Mouse (Mus musculus): Measurements from ENCODE around the gene Krtdap. TPM values are rescaled to one million over a fixed set of nuclear protein-coding genes. Genes with fewer than 3 reads are reported as not detected.

The Krtdap gene
- polyA plus RNA-seq, 1 experiment from 2014 or later = 4.1 TPM

GRCm38 (mm10) chr7:30811757-30812290 is 24.1 kb downstream of the Krtdap start:
- ATAC-seq = peak; percentile 58
- Histone ChIP-seq H3K4me2 (replicated peaks; ENCODE audit: low read depth) (peak overlapping the region; percentile 48), H3K27ac (ENCODE audit: low read depth, low read length) (peak overlapping the region; percentile 73), H3K9ac (ENCODE audit: low read depth, low read length) (no peak overlapping the region), H3K9me3 (ENCODE audit: control insufficient read depth) (no peaks in the 10 kb centered on the region), H3K36me3 (ENCODE audit: control insufficient read depth, insufficient read depth) (no peaks in the 10 kb centered on the region), H3K4me3 (ENCODE audit: low read depth, low read length) (no peak overlapping the region), H3K4me1 (replicated peaks; ENCODE audit: control insufficient read depth, insufficient read depth, low read length) (0 out of 2 replicates have a peak, but pooled peaks cover 3% of the 10 kb centered on the region), H3K27me3 (replicated peaks; ENCODE audit: control insufficient read depth, insufficient read depth, low read length) (no peaks in the 10 kb centered on the region)
- WGBS = 20% methylated on average over 9 of the region's 9 CpGs
- TF ChIP-seq CTCF (IDR thresholded peaks at IDR 0.05; ENCODE audit: low read depth) = no peak

- H3K9me3 ChIP-seq (ENCODE audit: control insufficient read depth) = no peaks in the 10 kb centered on the region
These were observed 24.7 kb downstream of the Krtdap start for GRCm38 (mm10) chr7:30812291-30812807.

GRCm38 (mm10) chr7:30820131-30820530 is 32.4 kb downstream of the Krtdap start:
- H3K4me1 ChIP-seq (replicated peaks; ENCODE audit: control insufficient read depth, insufficient read depth, low read length) = no peaks in the 10 kb centered on the region
- no peak overlapping the region for H3K27ac ChIP-seq (ENCODE audit: low read depth, low read length)
- no peak overlapping the region for H3K4me3 ChIP-seq (ENCODE audit: low read depth, low read length)
- H3K9me3 ChIP-seq (ENCODE audit: control insufficient read depth) = no peaks in the 10 kb centered on the region
- TF ChIP-seq CTCF (IDR thresholded peaks at IDR 0.05; ENCODE audit: low read depth) = no peak
- peak overlapping the region; percentile 24; the same call in 1 of the 2 replicates for H3K4me2 ChIP-seq (replicated peaks; ENCODE audit: low read depth)
- no peaks in the 10 kb centered on the region for H3K36me3 ChIP-seq (ENCODE audit: control insufficient read depth, insufficient read depth)
- H3K9ac ChIP-seq (ENCODE audit: low read depth, low read length) = no peak overlapping the region
- no peaks in the 10 kb centered on the region for H3K27me3 ChIP-seq (replicated peaks; ENCODE audit: control insufficient read depth, insufficient read depth, low read length)
- ATAC-seq = peak; percentile 14; the same call in 1 of the 2 replicates
- WGBS = 32% methylated on average over 6 of the region's 6 CpGs

More at GRCm38 (mm10) chr7:30812291-30812807, 24.7 kb downstream of the Krtdap start:
- Histone ChIP-seq H3K27me3 (replicated peaks; ENCODE audit: control insufficient read depth, insufficient read depth, low read length) (no peaks in the 10 kb centered on the region), H3K9ac (ENCODE audit: low read depth, low read length) (no peak overlapping the region), H3K4me1 (replicated peaks; ENCODE audit: control insufficient read depth, insufficient read depth, low read length) (0 out of 2 replicates have a peak, but pooled peaks cover 3% of the 10 kb centered on the region), H3K36me3 (ENCODE audit: control insufficient read depth, insufficient read depth) (no peaks in the 10 kb centered on the region), H3K27ac (ENCODE audit: low read depth, low read length) (peak overlapping the region; percentile 73), H3K4me3 (ENCODE audit: low read depth, low read length) (no peak overlapping the region), H3K4me2 (replicated peaks; ENCODE audit: low read depth) (peak overlapping the region; percentile 48)
- WGBS = 30% methylated on average over 6 of the region's 6 CpGs
- TF ChIP-seq CTCF (IDR thresholded peaks at IDR 0.05; ENCODE audit: low read depth) = no peak
- peak; percentile 71 for ATAC-seq

GRCm38 (mm10) chr7:30820854-30821445 is 33.3 kb downstream of the Krtdap start:
- Histone ChIP-seq H3K4me2 (replicated peaks; ENCODE audit: low read depth) (peak overlapping the region; percentile 24; the same call in 1 of the 2 replicates), H3K4me1 (replicated peaks; ENCODE audit: control insufficient read depth, insufficient read depth, low read length) (no peaks in the 10 kb centered on the region), H3K4me3 (ENCODE audit: low read depth, low read length) (no peak overlapping the region), H3K36me3 (ENCODE audit: control insufficient read depth, insufficient read depth) (no peaks in the 10 kb centered on the region), H3K9me3 (ENCODE audit: control insufficient read depth) (no peaks in the 10 kb centered on the region), H3K27ac (ENCODE audit: low read depth, low read length) (no peak overlapping the region), H3K9ac (ENCODE audit: low read depth, low read length) (no peak overlapping the region), H3K27me3 (replicated peaks; ENCODE audit: control insufficient read depth, insufficient read depth, low read length) (no peaks in the 10 kb centered on the region)
- 46% methylated on average over 7 of the region's 7 CpGs for WGBS
- TF ChIP-seq CTCF (IDR thresholded peaks at IDR 0.05; ENCODE audit: low read depth) = no peak
- ATAC-seq = no peak

- Histone ChIP-seq H3K27me3 (replicated peaks; ENCODE audit: control insufficient read depth, insufficient read depth, low read length) (no peaks in the 10 kb centered on the region), H3K4me2 (replicated peaks; ENCODE audit: low read depth) (no peak overlapping the region), H3K27ac (ENCODE audit: low read depth, low read length) (no peak overlapping the region), H3K36me3 (ENCODE audit: control insufficient read depth, insufficient read depth) (no peaks in the 10 kb centered on the region), H3K9me3 (ENCODE audit: control insufficient read depth) (no peaks in the 10 kb centered on the region), H3K9ac (ENCODE audit: low read depth, low read length) (no peak overlapping the region), H3K4me3 (ENCODE audit: low read depth, low read length) (no peak overlapping the region), H3K4me1 (replicated peaks; ENCODE audit: control insufficient read depth, insufficient read depth, low read length) (no peaks in the 10 kb centered on the region)
- no peak for TF ChIP-seq CTCF (IDR thresholded peaks at IDR 0.05; ENCODE audit: low read depth)
- 64% methylated on average over 5 of the region's 5 CpGs for WGBS
- ATAC-seq = no peak
These were observed 33.8 kb downstream of the Krtdap start for GRCm38 (mm10) chr7:30821532-30821931.

- H3K27me3 ChIP-seq (replicated peaks; ENCODE audit: control insufficient read depth, insufficient read depth, low read length) = no peaks in the 10 kb centered on the region
- no peaks in the 10 kb centered on the region for H3K36me3 ChIP-seq (ENCODE audit: control insufficient read depth, insufficient read depth)
- no peak within 1 kb of the TSS for H3K9ac ChIP-seq (ENCODE audit: low read depth, low read length)
- no peak for ATAC-seq
- no peak within 1 kb of the TSS for H3K4me3 ChIP-seq (ENCODE audit: low read depth, low read length)
- no peak within 1 kb of the TSS for H3K27ac ChIP-seq (ENCODE audit: low read depth, low read length)
- H3K9me3 ChIP-seq (ENCODE audit: control insufficient read depth) = no peaks in the 10 kb centered on the region
- H3K4me1 ChIP-seq (replicated peaks; ENCODE audit: control insufficient read depth, insufficient read depth, low read length) = no peaks in the 10 kb centered on the region
- no peak within 1 kb of the TSS for H3K4me2 ChIP-seq (replicated peaks; ENCODE audit: low read depth)
- WGBS = 75% methylated on average over 18 of the region's 18 CpGs
- TF ChIP-seq CTCF (IDR thresholded peaks at IDR 0.05; ENCODE audit: low read depth) = no peak
These were observed 36.0 kb downstream of the Krtdap start, which contains the start of gene Ffar2 for GRCm38 (mm10) chr7:30823675-30824074. Gene Ffar2 (minus strand): TSS chr7:30823775.

Data from intestine, postnatal 0 days (tissue).